ENCODE assay signal across 14 mouse cellular contexts in the genomic region with DNA sequence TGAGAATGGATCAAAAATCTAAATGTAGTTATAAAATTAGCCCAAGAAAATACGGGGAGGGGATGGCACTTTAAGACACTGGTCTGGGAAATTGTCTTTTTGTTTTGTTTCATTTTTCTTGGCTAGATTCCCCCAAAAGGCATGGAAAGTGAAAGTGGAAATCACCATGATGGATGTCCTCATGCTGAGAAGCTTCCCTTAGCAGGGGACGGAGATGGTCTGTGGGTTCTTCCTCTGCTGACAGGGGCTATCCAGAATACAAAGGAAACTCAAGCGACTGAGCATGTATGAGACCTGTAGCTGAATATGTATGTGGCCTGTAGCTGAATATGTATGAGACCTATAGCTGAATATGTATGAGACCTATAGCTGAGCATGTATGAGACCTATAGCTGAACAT. TPM values are rescaled to one million over a fixed set of nuclear protein-coding genes. Genes with fewer than 3 reads are reported as not detected.
"Had no signal": no experiment of that assay in that cellular context is flagged by ENCODE, and none has a peak within 500 bp of the region (broad histone marks: within the 10 kb centered on the region; RNA-seq: fewer than 3 reads in every experiment).

No protein-coding gene starts in this region.

- H3K27ac ChIP-seq: layer of hippocampus, adult 2 months; limb, embryonic 12.5 days; liver, embryonic 13.5 days; macrophage; midbrain, embryonic 13.5 days; stomach, embryonic 15.5 days had no signal

- H3K4me3 ChIP-seq: layer of hippocampus, adult 2 months; limb, embryonic 12.5 days; liver, embryonic 13.5 days; midbrain, embryonic 13.5 days; stomach, embryonic 15.5 days had no signal

- H3K36me3 ChIP-seq: limb, embryonic 12.5 days; liver, embryonic 13.5 days; midbrain, embryonic 13.5 days; stomach, embryonic 15.5 days had no signal

- H3K4me2 ChIP-seq: limb, embryonic 12.5 days; liver, embryonic 13.5 days; midbrain, embryonic 13.5 days; stomach, embryonic 15.5 days had no signal

- H3K9ac ChIP-seq: limb, embryonic 12.5 days; liver, embryonic 13.5 days; liver, postnatal 0 days; midbrain, embryonic 13.5 days; stomach, embryonic 15.5 days had no signal

- H3K27me3 ChIP-seq: limb, embryonic 12.5 days; liver, embryonic 13.5 days; midbrain, embryonic 13.5 days; stomach, embryonic 15.5 days had no signal

- H3K4me1 ChIP-seq: liver, embryonic 13.5 days; midbrain, embryonic 13.5 days had no signal

- H3K9me3 ChIP-seq: limb, embryonic 12.5 days; liver, embryonic 13.5 days; midbrain, embryonic 13.5 days; stomach, embryonic 15.5 days had no signal

- ATAC-seq: inflammation-experienced regulatory T-cells, adult 6 months; intestine, postnatal 0 days; liver, postnatal 0 days; lung, postnatal 0 days; midbrain, embryonic 13.5 days had no signal

- DNase-seq: liver; liver, embryonic 13.5 days; liver, postnatal 0 days; right cerebral cortex, postnatal 14 days; thymus, adult 2 months; thymus, postnatal 25 days had no signal

RNA-seq across cellular contexts. Expression of gene Rarb, which starts 46.0 kb away (rescaled TPM):
- polyA plus RNA-seq: inflammation-experienced regulatory T-cells, adult 6 months; macrophage had no signal
